Mouse (Mus musculus): ENCODE measurements around the gene Fasl. TPM values are rescaled to one million over a fixed set of nuclear protein-coding genes. Genes with fewer than 3 reads are reported as not detected.

The Fasl gene
- total RNA-seq, 2 experiments from 2014 or later: not detected

Other genes starting within 250 kb of the Fasl start
- 10 to 100 TPM; 15.8 to 18.7 TPM for gene Suco, start 88.2 kb upstream of the Fasl start, total RNA-seq (2021)
- gene Pigc, start 180.7 kb upstream of the Fasl start, total RNA-seq (2021): 10 to 100 TPM; 17.6 to 21.6 TPM
- gene 4930558K02Rik, start 191.1 kb upstream of the Fasl start, total RNA-seq (2021): not detected